ENCODE assay signal across 8 mouse cellular contexts in the genomic region with DNA sequence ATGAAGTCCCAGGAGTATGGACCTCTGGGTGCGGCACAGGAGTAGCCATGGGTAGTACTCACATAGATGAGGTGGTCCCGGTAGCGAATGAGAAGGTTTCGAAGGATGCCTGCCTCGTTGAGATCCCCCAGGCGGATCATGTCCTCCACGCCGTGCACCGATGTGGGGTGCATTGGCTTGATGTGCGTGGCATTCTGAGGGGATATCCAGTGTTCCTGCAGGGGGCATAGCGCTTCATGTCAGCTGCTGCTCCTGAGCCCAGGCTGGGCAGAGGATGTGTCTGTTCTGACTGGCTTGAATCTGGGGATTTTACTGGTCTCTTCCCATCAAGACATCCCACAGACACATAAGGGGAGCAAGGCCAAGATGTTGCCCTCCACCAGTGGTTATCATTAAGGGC. TPM values are rescaled to one million over a fixed set of nuclear protein-coding genes. Genes with fewer than 3 reads are reported as not detected.
A peak's percentile ranks its signal among the peaks of the same experiment; 100 is the strongest.
DNase-seq lines count a peak whose midpoint lies in the region; ATAC-seq and TF ChIP-seq lines count a peak whose summit lies in the region.

No protein-coding gene starts in this region.

- no peak overlapping the region for H3K4me3 ChIP-seq in heart, adult 2 months
- peak overlapping the region; percentile 25; the same call in 1 of the 2 replicates for H3K4me3 ChIP-seq in hindbrain, embryonic 13.5 days
- peak overlapping the region; percentile 46 for H3K4me3 ChIP-seq in midbrain, embryonic 10.5 days

- H3K4me1 ChIP-seq in heart, adult 2 months (ENCODE audit: control insufficient read depth, insufficient read depth, low read length): peaks cover 32% of the 10 kb centered on the region
- peaks cover 26% of the 10 kb centered on the region for H3K4me1 ChIP-seq in hindbrain, embryonic 13.5 days (replicated peaks)
- H3K4me1 ChIP-seq in midbrain, embryonic 10.5 days: peaks cover 20% of the 10 kb centered on the region

- WGBS in heart, adult 2 months: 98% methylated on average over 11 of the region's 11 CpGs
- WGBS in hindbrain, embryonic 13.5 days: 97% methylated on average over 11 of the region's 11 CpGs
- 96% methylated on average over 11 of the region's 11 CpGs for WGBS in midbrain, embryonic 10.5 days

- no peaks in the 10 kb centered on the region for H3K79me2 ChIP-seq in heart, adult 2 months (replicated peaks; ENCODE audit: control insufficient read depth, insufficient read depth, low read length)

- H3K9me3 ChIP-seq in hindbrain, embryonic 13.5 days: no peaks in the 10 kb centered on the region
- peaks cover 4% of the 10 kb centered on the region for H3K9me3 ChIP-seq in midbrain, embryonic 10.5 days (replicated peaks)

- no peak for TF ChIP-seq POLR2A in heart, adult 2 months (IDR thresholded peaks at IDR 0.05; ENCODE audit: insufficient read depth, low read depth, low read length)

- intact Hi-C loops in heart, adult 2 months (cut with DNase I): loop anchor here (5.0 kb wide), 1 partner anchor 355 kb away; no protein-coding TSS in a partner anchor
- intact Hi-C loops in heart, postnatal 25 days (cut with DNase I): loop anchor here (5.0 kb wide), 1 partner anchor 360 kb away; no protein-coding TSS in a partner anchor

- TF ChIP-seq CTCF in heart, adult 2 months (IDR thresholded peaks at IDR 0.05): no peak

- no peak overlapping the region for H3K27ac ChIP-seq in heart, adult 2 months
- peak overlapping the region; percentile 80 for H3K27ac ChIP-seq in hindbrain, embryonic 13.5 days
- H3K27ac ChIP-seq in midbrain, embryonic 10.5 days (replicated peaks): peak overlapping the region; percentile 89

- no peaks in the 10 kb centered on the region for H3K27me3 ChIP-seq in heart, adult 2 months (ENCODE audit: control insufficient read depth, insufficient read depth, low read length)
- no peaks in the 10 kb centered on the region for H3K27me3 ChIP-seq in hindbrain, embryonic 13.5 days
- no peaks in the 10 kb centered on the region for H3K27me3 ChIP-seq in midbrain, embryonic 10.5 days (ENCODE audit: low read depth, poor library complexity, severe bottlenecking)

- peak overlapping the region; percentile 65 for H3K9ac ChIP-seq in heart, adult 2 months (ENCODE audit: low read depth, low read length)
- H3K9ac ChIP-seq in hindbrain, embryonic 13.5 days: peak overlapping the region; percentile 67

- H3K36me3 ChIP-seq in heart, adult 2 months (ENCODE audit: control insufficient read depth, insufficient read depth, low read length): no peaks in the 10 kb centered on the region
- H3K36me3 ChIP-seq in hindbrain, embryonic 13.5 days: peaks cover 8% of the 10 kb centered on the region
- H3K36me3 ChIP-seq in midbrain, embryonic 10.5 days: peaks cover 10% of the 10 kb centered on the region

- DNase-seq in heart, adult 2 months: no peak
- DNase-seq in heart, postnatal 25 days (ENCODE audit: low spot score): no peak
- DNase-seq in NIH3T3 (ENCODE audit: low read depth): peak; percentile 8
- no peak for DNase-seq in midbrain, embryonic 10.5 days (ENCODE audit: low spot score)
- DNase-seq in adrenal gland, adult 2 months: no peak
- no peak for DNase-seq in urinary bladder, adult 18-20 months (ENCODE audit: low spot score in 2 of 2)
- DNase-seq in cerebellum, postnatal 36 days: no peak

- TF ChIP-seq EP300 in heart, adult 2 months (IDR thresholded peaks at IDR 0.05; ENCODE audit: insufficient read depth, low read depth, low read length): no peak

- peak; percentile 15; the same call in 1 of the 2 replicates for ATAC-seq in hindbrain, embryonic 13.5 days (ENCODE audit: low FRiP score)

- peak overlapping the region; percentile 57 for H3K4me2 ChIP-seq in hindbrain, embryonic 13.5 days

RNA-seq across cellular contexts. Expression of a gene that starts 16.8 kb away (rescaled TPM):
- 1 to 10 TPM; 4.5 to 5.9 TPM for total RNA-seq in heart, adult 2 months (2021)
- 7.1 and 10.8 TPM in 2 replicates for polyA plus RNA-seq in heart, adult 2 months (2012; rRNA removed)
- 1 to 10 TPM; 4.2 to 5.4 TPM for total RNA-seq in heart, postnatal 25 days (2021)
- polyA plus RNA-seq in hindbrain, embryonic 13.5 days (2015; fragmentation: Nextera tagmentation; extraction: Ambion mirVana): 17.3 and 18.4 TPM in 2 replicates
- 17.7 and 19.2 TPM in 2 replicates for polyA plus RNA-seq in midbrain, embryonic 10.5 days (2016; fragmentation: Nextera tagmentation; extraction: Ambion mirVana)
- total RNA-seq in adrenal gland, adult 2 months (2021): 100 to 1,000 TPM; 140 to 146 TPM
- 136 and 180 TPM in 2 replicates for polyA plus RNA-seq in adrenal gland, adult 2 months (2012; rRNA removed)

RNA-seq across cellular contexts. Expression of a gene that starts 42.8 kb away (rescaled TPM):
- total RNA-seq in heart, adult 2 months (2021): under 1 TPM in 1 of 2 experiments, not detected in 1; 0.14 TPM
- polyA plus RNA-seq in heart, adult 2 months (2012; rRNA removed): 0.06 TPM in 1 of 2 replicates, not detected in the other
- total RNA-seq in heart, postnatal 25 days (2021): under 1 TPM in 1 of 2 experiments, not detected in 1; 0.11 TPM
- polyA plus RNA-seq in hindbrain, embryonic 13.5 days (2015; fragmentation: Nextera tagmentation; extraction: Ambion mirVana): 0.30 and 0.49 TPM in 2 replicates
- polyA plus RNA-seq in midbrain, embryonic 10.5 days (2016; fragmentation: Nextera tagmentation; extraction: Ambion mirVana): 0.10 TPM in 2 replicates
- total RNA-seq in adrenal gland, adult 2 months (2021): 1 to 10 TPM in 1 of 2 experiments, under 1 TPM in 1; 0.17 to 5.7 TPM
- 3.3 and 10.3 TPM in 2 replicates for polyA plus RNA-seq in adrenal gland, adult 2 months (2012; rRNA removed)
